Mouse (Mus musculus) layer of hippocampus, postnatal 10 days (tissue): ENCODE data around the gene Ccr6. TPM values are rescaled to one million over a fixed set of nuclear protein-coding genes. Genes with fewer than 3 reads are reported as not detected.

ENCODE experiments used
- DNase-seq, 2 experiments: peaks; one replicate each; pipeline ENCODE4 v3.0.0; 2021; ENCODE audit warnings: low spot score in 2 of 2
- total RNA-seq, 2 experiments: library from RNA; stranded (reverse); gene quantifications; 2 replicates each; pipeline ENCODE4 v1.2.3; 2021

Ccr6 gene
- total RNA-seq, 2 experiments from 2014 or later, result 0.27 TPM; not detected in 1

DNA sequence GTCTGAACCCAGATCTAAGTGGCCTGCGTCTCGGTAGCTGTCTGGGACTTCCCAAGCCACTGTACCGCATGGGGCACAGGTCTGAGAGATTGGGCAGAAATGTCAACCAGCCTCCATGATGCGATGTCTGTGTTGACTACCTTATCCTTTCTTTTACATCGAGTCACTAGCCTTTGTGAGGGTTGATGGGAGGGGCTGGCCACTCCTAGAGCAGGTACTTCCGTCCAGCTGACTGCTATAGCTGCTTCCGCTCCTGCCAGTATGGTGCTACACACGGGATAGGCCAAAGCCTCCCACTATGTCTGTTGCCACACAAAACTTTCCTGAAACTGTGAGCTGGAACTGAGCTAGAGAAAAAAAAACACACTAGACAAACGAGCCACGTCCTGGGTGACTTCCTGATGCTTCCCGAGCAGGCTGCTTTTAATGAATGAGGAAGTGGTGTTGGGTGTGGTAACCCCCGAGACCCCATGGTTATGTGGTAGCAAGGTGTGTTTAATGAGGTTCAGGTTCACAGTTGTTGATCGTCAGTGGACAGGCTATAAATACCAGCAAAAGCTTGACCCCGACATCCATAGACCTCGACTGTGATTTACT lies 2.1 kb upstream of the Ccr6 start:
- no peak for DNase-seq

DNA sequence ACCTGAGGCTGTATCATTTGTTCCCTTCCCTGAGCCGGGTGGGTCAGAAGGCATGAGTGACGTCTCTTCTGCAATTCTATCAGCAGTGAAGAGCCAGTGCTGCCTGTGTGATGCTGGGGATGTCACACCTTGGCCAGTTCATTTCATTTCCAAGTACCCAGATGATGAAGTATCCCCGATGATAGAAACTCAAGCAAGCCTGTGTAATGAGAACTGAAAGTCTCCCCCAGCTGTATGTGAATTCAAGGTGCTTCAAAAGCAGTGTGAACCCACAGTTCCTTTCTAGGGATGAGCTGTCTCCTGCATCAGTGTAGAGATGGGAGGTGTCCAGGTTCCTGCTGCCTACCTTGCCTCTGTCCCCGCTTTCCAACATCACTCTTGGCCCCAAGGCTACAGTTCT lies 1.3 kb upstream of the Ccr6 start:
- no peak for DNase-seq

GRCm38 (mm10) chr17:8238012-8238710 lies 2.3 kb downstream of the Ccr6 start:
- no peak for DNase-seq

GRCm38 (mm10) chr17:8239561-8239960 lies 3.7 kb downstream of the Ccr6 start:
- no peak for DNase-seq

DNA sequence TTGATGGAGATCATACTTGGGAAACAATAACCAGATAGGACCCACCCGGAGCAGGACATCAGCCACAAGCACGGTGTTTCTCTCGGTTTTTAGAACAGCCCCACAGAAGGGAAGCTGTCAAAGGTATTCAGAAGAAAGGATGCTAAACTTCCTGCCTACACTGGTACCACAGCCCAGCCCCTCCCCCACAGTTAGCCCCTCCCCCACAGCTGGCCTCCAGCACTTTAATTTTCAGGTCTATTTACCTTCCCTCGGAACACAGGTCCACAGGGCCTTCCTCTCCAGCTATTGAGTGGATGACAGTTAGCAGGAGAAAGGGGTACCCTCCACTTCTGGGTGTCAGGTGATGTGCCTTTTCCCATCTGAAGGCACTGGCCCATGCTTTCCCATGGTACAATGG lies 4.7 kb downstream of the Ccr6 start:
- DNase-seq, result no peak

GRCm38 (mm10) chr17:8241645-8242044 lies 5.8 kb downstream of the Ccr6 start:
- no peak for DNase-seq

DNA sequence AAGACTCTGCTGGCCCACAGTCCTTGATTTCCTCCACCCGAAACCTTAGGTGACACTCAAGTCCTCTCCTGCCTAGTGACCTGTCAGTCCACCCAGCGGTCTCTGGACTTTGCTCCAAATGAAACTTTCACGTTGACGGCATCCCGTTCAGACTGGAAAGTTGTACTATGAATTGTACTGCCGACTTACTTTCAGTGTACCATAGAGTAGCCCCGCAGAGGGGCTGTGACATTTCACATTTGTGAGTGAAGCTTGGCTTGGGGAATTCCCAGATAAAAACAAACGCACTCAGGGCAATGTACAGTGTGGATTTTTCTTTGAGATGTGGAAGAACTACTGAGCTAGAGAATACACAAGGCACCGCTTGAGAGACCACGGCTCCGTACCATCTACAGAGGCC lies 6.3 kb downstream of the Ccr6 start:
- no peak for DNase-seq

GRCm38 (mm10) chr17:8244124-8244523 lies 8.3 kb downstream of the Ccr6 start:
- DNase-seq, result no peak

- DNase-seq, result no peak
Observed at GRCm38 (mm10) chr17:8246102-8246754, 10.4 kb downstream of the Ccr6 start.

DNA sequence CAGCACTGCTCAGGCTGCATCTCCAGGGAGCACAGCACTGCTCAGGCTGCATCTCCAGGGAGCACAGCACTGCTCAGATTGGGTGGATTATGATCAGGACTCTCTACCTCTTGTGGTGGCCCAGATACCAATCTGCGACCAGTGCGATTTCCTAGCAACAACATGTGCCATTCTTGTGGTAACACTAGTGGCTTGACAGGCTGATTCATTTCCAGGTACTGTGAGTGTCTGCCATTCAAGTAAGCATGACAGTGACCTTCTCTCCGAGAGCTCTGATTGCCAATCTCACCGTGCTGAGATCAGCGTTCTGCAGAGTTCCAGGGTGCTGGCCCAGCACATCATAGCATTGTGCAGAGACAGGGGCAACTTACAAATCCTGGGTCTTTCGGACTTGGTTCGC lies 15.9 kb downstream of the Ccr6 start:
- no peak for DNase-seq

DNA sequence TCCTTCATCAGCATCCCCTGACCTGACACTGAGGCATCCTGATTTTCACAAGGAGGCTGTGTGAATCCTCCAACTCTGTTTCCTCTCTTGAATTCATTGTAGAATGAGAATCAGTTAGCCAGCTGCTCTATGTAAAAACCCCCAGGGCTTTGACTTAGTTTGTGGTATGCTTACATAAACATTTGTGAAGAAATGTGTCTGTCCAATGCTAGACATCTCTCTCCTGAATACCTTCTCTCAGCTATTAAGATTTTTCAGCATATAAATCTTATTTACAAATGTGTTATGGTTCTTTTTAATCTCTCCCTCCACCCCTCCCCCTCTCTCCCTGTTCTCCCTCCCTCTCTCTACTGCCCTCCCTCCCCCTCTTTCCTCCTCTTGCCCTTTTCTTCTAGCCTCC lies 18.4 kb downstream of the Ccr6 start:
- no peak for DNase-seq

DNA sequence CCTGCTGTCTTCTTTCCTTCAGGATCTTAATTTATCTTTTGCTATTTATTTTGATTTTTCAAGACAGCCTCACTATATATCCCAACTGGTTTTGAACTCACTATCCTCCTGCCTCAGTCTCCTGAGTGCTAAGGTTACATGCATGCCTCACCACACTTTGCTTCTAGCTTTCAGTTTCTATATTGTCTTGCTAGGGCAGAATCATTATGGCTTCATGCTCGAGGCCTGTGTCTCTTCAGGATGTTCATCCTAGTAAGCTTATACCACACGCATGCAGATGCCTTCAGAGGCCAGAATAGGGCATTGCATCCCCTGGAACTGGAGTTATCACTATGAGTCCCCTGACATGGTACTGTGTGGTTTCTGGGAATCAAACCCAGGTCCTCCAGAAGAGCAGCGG lies 19.1 kb downstream of the Ccr6 start:
- no peak for DNase-seq

GRCm38 (mm10) chr17:8255583-8255982 lies 19.7 kb downstream of the Ccr6 start:
- no peak for DNase-seq

GRCm38 (mm10) chr17:8256982-8257381 lies 21.1 kb downstream of the Ccr6 start:
- DNase-seq, result no peak

- DNase-seq, result peak; percentile 41 to 61
Observed at GRCm38 (mm10) chr17:8264638-8265037, 28.8 kb downstream of the Ccr6 start.

DNA sequence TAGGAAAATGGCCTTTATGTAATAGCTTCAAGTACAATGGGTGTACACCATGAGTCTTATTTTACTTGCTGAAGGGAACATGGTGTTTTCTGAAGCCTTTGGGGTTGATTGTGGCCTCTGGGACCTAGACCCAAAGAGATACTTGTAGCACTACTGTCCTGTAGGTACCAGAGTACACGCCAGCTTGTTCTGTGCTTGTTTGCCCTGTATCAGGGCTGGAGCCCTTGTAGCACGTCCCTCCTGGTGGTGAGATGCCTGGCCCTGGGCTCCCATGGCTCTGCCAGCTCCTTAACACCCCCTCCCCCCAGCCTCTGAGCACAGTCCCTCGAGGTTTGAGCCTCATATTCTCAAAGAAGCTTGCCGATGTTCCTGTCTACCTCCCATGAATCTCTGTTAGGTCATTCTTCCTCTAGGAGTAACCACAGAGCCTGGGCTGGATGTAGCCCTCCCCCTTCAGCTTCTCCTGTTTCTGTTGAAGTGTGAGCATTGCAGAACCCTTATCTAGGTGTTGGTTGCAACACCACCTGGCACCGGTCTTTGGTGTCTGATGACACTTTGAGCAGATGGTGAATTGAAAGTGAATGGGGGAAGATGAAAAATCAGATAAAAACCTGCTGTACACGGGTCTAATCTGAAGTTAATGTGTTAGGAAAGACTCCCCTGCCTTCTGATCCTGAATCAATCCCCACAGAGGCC lies 36.4 kb downstream of the Ccr6 start:
- no peak for DNase-seq

GRCm38 (mm10) chr17:8272951-8273350 lies 37.1 kb downstream of the Ccr6 start:
- DNase-seq, result no peak

- no peak for DNase-seq
Observed at GRCm38 (mm10) chr17:8276071-8276470, 40.2 kb downstream of the Ccr6 start.

DNA sequence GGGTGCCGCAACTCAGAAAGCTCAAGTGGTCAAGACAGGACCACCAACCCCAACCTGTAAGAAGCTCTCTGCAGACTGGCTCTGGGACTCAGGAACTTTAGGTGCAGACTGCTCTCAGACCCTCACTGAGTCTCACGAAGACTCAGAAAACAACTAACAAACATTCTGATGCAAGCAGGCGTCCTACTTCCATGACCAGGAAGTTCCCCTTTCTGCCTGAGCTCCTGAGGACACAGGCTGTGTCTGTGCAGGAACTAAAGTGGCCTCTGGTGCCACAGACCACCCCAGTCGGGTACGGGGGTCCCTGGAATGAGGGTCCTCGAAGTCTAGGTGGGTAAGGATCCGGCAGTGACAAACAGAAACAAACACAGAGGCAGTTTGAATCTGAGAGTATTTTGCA lies 40.8 kb downstream of the Ccr6 start:
- DNase-seq, result no peak

DNA sequence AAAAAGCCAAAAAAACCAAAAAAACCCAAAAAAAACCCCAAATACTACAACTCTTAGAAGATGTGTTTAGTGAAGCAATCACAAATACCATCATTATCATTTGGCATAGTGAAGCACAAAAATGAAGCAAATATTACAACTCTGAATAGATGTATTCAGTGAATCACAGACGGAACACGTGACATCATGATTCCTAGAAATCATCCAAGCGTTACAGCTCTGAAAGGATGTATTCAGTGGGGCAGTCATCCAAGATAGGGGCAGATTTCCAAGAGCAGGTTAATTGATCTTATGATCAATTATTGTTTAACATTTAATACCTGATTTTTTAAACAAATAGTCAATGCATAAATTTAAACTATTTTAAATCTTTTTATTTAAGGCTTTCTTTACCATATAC lies 41.4 kb downstream of the Ccr6 start:
- DNase-seq, result no peak

DNA sequence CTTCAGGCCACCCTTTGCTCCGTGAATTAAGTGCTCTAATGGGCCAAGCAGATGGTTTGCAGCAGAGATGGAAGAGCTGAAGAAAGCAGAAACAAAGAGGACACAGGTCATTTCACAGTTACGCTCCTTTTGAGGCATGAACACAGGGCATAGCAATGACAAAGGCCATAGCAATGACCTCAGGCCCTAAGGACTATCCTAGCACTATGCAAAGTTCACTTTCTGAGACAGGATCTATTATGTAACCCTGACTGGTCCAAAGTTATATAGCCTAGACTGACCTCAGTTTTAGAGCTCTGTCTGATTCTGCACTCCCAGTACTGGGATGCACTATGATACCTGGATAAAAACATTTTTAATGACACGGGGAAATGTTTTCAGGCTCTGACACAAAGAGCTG lies 42.5 kb downstream of the Ccr6 start:
- DNase-seq, result no peak
